Mouse (Mus musculus): ENCODE results near the gene Angel2.
A peak's percentile ranks its signal among the peaks of the same experiment; 100 is the strongest.
"Not testable (repeated sequence)": the region's sequence is repeated elsewhere in the genome, so short reads cannot be mapped to it uniquely, and the experiment has no call there.

Gene Angel2

DNA sequence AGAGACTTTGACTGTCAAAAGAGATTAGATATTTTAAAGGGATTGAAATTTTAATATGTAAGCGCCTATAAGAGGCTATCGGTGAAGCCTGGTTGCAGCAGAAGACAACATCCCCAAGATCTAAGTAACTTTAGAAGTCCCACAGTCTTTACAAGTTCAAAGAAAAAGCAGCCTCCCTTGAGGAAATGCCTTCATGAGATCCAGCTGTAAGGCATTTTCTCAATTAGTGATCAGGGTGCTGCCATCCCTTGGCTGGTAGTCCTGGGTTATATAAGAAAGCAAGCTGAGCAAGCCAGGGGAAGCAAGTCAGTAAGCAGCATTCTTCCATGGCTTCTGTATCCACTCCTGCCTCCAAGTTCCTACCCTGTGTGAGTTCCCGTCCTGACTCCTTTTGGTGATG, at the start of gene Angel2:
Gene Angel2 (plus strand): TSS at position 301 of the 400 bp plus-strand sequence.
- not testable (repeated sequence) for DNase-seq

DNA sequence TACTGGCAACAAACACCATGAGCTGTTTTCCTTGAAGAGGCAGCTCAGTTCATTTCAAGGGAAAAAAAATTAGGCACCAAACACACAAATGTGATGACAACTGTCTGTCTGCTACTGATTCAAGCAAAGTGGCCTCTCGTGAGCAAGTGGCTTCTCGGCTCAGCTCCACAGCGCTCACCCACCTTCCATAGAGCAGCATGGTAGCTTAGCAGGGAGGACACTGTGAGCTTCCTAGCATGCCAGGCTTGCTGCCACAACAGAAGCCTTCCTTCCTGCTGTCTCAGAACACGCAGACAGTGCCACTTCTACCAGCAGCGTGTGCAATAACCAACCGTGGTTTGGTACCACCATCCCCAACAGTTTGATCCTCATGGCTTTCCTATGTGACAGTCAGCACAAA, 49.2 kb upstream of the Angel2 start:
- DNase-seq: no peak

GRCm38 (mm10) chr1:190880638-190881037, 44.3 kb upstream of the Angel2 start:
- no peak for DNase-seq

DNA sequence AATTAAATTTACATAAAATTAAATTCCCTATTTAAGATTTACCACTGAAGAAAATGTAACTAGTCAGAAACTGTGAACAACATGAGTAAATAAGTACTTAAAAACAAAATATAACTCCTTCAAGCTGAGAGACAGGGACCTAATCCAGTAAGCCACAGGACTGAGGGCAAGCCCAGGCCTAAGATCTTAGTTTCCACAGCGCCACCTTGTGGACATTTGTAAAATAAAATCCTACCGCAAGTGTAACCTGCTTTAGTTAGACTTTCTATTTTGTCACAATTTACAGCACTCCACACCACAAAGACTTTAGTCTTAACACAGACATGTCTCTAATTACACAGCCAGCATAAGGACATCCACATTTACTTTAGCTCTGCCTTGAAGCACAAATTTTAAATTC, 43.5 kb upstream of the Angel2 start:
- peak; percentile 25 to 72 for DNase-seq

GRCm38 (mm10) chr1:190886014-190886413, 38.9 kb upstream of the Angel2 start:
- DNase-seq: no peak

DNA sequence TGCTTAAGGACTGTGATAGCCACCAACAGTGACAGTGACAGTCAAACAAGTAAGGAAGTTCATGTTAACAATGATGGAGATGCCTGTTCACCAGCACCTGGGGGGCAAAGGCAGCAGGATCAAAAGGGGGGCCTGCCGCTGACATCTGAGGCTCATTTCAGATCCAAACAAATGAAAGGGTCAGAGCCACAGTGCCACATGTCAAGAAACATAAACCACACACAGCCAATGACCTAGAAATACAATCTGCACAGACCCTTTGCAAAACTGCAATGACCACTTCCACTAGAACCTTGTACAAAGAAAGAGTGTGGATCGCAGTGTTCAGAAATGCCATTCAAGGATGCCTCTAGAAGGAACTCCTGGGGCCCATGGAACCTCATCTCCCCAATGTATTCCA, 36.9 kb upstream of the Angel2 start:
- no peak for DNase-seq

DNA sequence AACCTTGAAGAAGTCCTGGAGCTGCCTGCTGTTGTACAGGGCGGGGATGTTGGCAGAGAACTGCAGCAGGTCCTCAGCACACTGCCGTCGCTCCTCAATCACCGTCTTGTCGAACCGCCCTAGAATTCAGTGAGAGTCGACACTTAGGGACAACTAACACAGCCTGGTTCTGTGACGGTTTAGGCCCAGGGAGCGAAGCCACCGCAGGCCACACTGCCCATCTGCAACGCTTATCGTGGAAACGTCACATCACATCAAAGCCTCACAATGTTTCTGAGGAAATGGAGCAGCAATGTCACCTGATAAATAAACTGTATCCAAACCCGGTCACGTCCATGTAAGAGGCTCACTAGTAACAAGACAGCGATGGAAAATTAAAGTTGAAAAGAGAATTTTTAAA, 36.3 kb upstream of the Angel2 start:
- DNase-seq: no peak

DNA sequence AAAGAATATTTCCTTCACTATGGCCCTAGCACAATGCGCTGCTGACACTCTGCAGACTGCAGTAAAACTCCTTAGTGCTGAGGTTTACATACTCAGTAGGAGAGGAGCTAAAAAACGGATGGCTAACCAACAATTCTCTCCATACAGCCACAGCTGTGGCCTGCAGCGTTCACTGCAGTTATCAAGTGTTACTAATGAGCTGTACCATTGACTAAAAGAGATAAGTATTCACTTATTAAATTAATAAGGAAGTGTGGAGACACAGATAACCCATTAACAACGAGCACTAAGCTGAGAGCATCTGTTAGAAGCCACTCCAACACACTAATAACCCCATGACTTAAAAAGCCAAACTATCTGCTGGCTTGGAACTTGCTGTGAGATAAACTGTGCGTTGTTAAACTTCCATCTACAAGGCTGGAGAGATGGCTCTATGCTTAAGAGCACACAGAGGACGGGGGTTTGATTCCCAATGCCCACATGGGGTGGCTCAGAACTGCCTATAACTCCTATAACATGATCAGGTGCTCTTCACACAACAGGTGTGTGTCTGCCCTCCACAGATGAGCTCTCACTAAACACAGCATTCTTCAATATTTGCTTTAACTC, 31.2 kb upstream of the Angel2 start:
- no peak for DNase-seq

GRCm38 (mm10) chr1:190898186-190898585, 26.7 kb upstream of the Angel2 start:
- no peak for DNase-seq

GRCm38 (mm10) chr1:190898899-190899575, 25.9 kb upstream of the Angel2 start:
- DNase-seq: no peak

- DNase-seq: no peak
Observed at GRCm38 (mm10) chr1:190901082-190901481, 23.8 kb upstream of the Angel2 start.

GRCm38 (mm10) chr1:190904136-190904535, 20.8 kb upstream of the Angel2 start:
- no peak for DNase-seq

DNA sequence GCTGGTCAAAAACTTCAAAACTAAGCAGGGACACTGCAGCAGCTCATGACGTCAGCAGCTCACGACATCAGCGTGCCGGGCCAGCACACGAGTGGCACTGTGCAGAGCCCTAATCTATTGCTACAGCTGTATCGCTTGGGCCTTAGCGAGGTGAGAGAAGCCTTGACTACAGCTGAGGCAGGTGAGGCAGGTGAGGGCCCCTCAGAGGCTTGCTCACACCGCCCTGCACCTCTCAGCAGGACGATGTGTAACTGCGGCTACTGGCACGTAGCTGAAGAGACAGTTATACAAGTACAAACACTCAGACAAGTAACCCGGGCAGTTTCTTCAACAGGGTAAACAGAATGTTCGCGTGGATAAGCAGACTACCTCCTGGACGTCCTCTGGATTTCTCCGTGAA, 20.2 kb upstream of the Angel2 start:
- DNase-seq: no peak

- no peak for DNase-seq
Observed at GRCm38 (mm10) chr1:190910836-190911235, 14.1 kb upstream of the Angel2 start.

- peak; percentile 87 to 92 for DNase-seq
Observed at GRCm38 (mm10) chr1:190911415-190912123, 13.3 kb upstream of the Angel2 start, which contains the start of gene Rps6kc1. Rps6kc1 (minus strand) TSS chr1:190911770.

DNA sequence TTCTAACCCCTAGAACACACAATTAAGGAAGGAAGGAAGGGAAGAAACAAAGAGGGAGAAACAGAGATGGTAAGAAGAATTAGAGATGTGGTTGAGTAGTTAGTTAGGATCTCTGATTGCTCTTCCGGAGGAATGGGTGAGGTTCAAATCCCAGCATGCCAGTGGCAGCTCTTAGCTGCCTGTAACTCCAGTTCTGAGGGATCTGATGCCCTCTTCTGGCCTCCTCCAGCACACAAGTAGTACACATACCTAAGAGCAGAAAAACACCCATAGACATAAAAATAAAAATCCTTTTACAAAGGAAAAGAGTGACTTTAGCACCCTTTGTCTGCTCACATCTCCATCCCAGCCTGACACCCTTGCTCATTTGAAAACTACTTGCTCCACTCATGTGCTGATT, 12.3 kb upstream of the Angel2 start:
- DNase-seq: no peak

DNA sequence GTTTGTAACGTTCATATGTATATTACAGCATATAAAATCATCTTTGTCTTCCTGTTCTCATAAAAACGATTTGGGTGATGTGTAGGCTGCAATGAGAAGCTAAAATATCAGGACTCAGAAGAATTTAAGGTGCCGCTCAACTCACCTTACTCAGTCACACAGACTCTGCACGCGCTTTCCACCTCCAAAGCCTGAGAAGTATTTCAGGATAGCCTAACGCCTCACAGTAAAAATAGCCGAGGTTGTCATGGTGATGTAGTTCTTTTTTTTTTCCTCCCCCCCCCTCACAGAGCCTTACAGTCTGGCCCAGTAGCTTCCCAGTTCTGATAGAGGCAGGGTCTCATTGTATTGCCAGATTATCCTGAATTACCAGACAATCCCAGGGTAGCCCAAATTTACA, 6.0 kb upstream of the Angel2 start:
- no peak for DNase-seq

DNA sequence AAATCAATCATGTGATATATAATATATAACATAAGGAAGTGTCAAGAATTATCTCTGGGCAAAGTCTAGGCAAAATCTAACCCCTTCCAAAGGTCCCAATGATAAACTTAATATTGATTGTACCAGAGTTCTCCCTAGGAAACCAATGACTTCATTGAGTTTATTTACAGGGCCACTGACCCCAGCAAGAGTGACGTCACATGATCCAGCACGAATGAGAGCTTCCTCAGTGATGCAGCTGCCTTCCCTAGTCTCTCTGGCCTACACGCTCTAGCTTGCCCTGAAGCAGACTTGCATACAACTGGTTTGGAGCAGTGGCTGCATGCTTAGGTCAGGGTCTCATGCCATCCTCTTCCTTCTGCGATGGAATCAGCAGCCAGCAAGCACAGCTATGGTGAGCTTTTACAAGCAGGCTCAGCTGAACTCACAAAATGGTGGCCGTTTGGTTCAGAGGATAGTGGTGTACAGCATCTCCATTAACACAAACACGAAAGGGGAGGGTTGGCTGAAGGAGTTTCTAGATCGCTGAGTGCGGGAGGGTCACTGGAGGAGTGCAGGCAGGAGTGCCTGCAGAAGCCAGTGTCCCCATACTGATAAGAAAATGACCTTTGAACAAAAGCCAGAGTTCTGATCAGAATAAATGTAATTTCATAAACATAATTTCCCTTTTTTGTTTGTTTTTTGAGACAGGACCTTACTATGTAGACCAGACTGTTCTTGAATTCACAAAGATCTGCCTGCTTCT, 5.0 kb upstream of the Angel2 start:
- DNase-seq: no peak

- DNase-seq: no peak
Observed at GRCm38 (mm10) chr1:190927311-190927710, 2.4 kb downstream of the Angel2 start.

GRCm38 (mm10) chr1:190927751-190928369, 2.9 kb downstream of the Angel2 start:
- DNase-seq: no peak

GRCm38 (mm10) chr1:190928370-190929009, 3.6 kb downstream of the Angel2 start:
- peak; percentile 99 for DNase-seq

DNA sequence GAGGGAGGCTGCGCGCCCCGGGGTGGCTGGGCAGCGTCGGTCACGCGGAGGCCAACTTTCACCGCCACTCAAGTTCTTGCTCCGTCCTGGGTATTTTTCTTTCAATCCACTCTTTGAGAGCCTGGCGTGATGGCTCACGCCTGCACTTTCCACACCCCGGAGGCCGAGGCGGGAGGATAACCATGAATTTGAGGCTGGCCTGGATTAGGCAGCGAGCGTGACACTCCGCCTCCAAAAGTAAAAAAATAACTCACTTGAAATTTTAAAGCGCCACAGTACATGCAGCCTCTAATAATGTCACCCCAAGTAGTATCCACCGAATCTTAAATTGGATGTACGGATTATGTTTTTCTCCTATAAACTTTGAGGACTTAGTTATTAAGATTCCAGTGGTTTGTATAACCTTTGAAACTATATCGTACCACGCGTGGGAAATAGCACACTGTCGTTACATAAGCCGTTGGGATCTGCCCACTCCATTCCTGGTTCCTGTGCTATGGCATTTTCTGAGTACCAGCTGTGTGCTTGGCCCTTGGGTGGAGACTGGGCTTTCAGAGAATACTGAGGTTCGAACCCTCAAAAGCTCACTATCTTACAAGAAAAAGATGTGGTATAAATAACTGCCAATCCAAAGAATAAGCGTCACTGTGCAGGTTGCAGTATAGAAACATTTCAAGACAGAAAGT, 4.2 kb downstream of the Angel2 start:
- peak; percentile 36 to 69 for DNase-seq

Data from cerebellum, postnatal 25 days (tissue).